Mouse (Mus musculus): ENCODE results near the gene Xntrpc. TPM values are rescaled to one million over a fixed set of nuclear protein-coding genes. Genes with fewer than 3 reads are reported as not detected.

Xntrpc gene
- total RNA-seq, 4 experiments from 2014 or later, result 1.7 to 2.8 (median 2.3) TPM

DNA sequence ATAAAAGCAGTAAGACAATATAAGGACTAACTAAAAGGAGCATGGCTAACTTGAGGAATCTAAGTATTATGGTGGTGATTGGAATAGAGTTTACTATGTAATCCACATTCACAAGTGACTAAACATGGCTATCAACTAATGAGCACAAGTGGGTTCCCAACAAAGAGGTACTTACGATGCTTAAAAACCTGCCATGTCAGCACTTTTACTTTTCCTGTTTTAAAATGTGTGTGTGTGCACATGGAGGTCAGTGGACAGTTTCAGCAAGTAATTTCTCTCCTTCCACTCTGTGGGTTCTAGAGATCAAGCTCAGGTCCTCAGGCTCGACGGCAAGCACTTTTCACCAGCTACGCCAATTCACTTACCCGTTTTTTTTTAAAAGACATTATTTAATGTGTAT, 72.4 kb downstream of the Xntrpc start:
- no peak for DNase-seq (ENCODE audit: low spot score in 2 of 2)

Other genes starting within 250 kb of the Xntrpc start
- gene Phox2a, start 247.4 kb upstream of the Xntrpc start, total RNA-seq (2022), result under 1 TPM in 1 of 4 experiments, not detected in 3; 0.20 TPM
- 10 to 100 TPM; 29.1 to 38.3 (median 32.4) TPM for gene Inppl1, start 227.5 kb upstream of the Xntrpc start, total RNA-seq (2022)
- gene Folr2, start 208.5 kb upstream of the Xntrpc start, total RNA-seq (2022), result 1 to 10 TPM in 2 of 4 experiments, not detected in 2; 1.3 to 1.4 TPM
- 10 to 100 TPM; 30.2 to 37.2 (median 35.0) TPM for gene Anapc15, start 202.0 kb upstream of the Xntrpc start, total RNA-seq (2022)
- gene Folr1, start 194.9 kb upstream of the Xntrpc start, total RNA-seq (2022), result 1 to 10 TPM in 3 of 4 experiments, under 1 TPM in 1; 0.51 to 3.2 (median 1.3) TPM
- 10 to 100 TPM; 77.5 to 94.3 (median 89.8) TPM for gene Lamtor1, start 159.8 kb upstream of the Xntrpc start, total RNA-seq (2022)
- under 1 TPM in 1 of 4 experiments, not detected in 3; 0.35 TPM for gene Tomt, start 159.4 kb upstream of the Xntrpc start, total RNA-seq (2022)
- 1 to 10 TPM; 5.8 to 7.9 (median 6.1) TPM for gene Lrrc51, start 131.8 kb upstream of the Xntrpc start, total RNA-seq (2022)
- 100 to 1,000 TPM in 3 of 4 experiments, 10 to 100 TPM in 1; 99.7 to 129 (median 117) TPM for gene Numa1, start 131.6 kb upstream of the Xntrpc start, total RNA-seq (2022)
- 10 to 100 TPM in 3 of 4 experiments, 1 to 10 TPM in 1; 8.3 to 12.9 (median 11.1) TPM for gene Il18bp, start 47.0 kb upstream of the Xntrpc start, total RNA-seq (2022)
- gene Rnf121, start 244 bp upstream of the Xntrpc start, total RNA-seq (2022), result 10 to 100 TPM; 43.4 to 47.0 (median 44.9) TPM
- 10 to 100 TPM; 25.8 to 37.3 (median 31.9) TPM for gene Xndc1, start 202 bp upstream of the Xntrpc start, total RNA-seq (2022)
- gene Trpc2, start 17.4 kb downstream of the Xntrpc start, total RNA-seq (2022), result 1 to 10 TPM in 3 of 4 experiments, not detected in 1; 1.4 to 2.4 (median 1.8) TPM
- gene Art1, start 36.0 kb downstream of the Xntrpc start, total RNA-seq (2022), result not detected
- gene Art5, start 43.8 kb downstream of the Xntrpc start, total RNA-seq (2022), result not detected
- gene Chrna10, start 51.1 kb downstream of the Xntrpc start, total RNA-seq (2022), result under 1 TPM in 2 of 4 experiments, not detected in 2; 0.16 to 0.25 TPM
- gene Nup98, start 144.5 kb downstream of the Xntrpc start, total RNA-seq (2022), result 10 to 100 TPM; 41.6 to 49.2 (median 45.3) TPM
- gene Pgap2, start 144.5 kb downstream of the Xntrpc start, total RNA-seq (2022), result 10 to 100 TPM; 29.8 to 36.9 (median 33.5) TPM
- 10 to 100 TPM; 23.5 to 41.9 (median 32.6) TPM for gene Rhog, start 190.3 kb downstream of the Xntrpc start, total RNA-seq (2022)
- 10 to 100 TPM; 68.2 to 77.4 (median 69.8) TPM for gene Stim1, start 202.1 kb downstream of the Xntrpc start, total RNA-seq (2022)

Measured in layer of hippocampus, adult 8-10 months (tissue).